ENCODE assay signal across 8 mouse cellular contexts in the genomic region with DNA sequence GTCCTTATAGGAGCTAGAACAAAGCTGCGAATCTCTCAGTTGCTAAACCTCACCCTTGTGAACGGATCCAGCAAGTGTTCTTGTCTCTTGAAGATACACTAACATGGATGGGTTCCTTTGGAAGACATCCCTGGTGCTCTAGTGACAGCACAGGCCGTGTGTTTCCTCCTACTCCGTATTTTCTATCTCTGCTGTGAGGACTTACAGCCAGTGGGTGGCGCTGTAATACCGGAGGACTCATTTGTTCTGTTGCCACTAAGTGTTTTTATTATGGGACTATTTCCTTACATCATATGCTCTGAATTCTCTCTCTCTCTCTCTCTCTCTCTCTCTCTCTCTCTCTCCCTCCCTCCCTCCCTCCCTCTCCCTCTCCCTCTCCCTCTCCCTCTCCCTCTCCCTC. TPM values are rescaled to one million over a fixed set of nuclear protein-coding genes. Genes with fewer than 3 reads are reported as not detected.
DNase-seq lines count a peak whose midpoint lies in the region; ATAC-seq lines count a peak whose summit lies in the region.

No protein-coding gene starts in this region.

- no peak overlapping the region for H3K4me2 ChIP-seq in neural tube, embryonic 11.5 days (ENCODE audit: low read depth)

- H3K27me3 ChIP-seq in limb, embryonic 10.5 days (ENCODE audit: low read depth, poor library complexity, severe bottlenecking), result no peaks in the 10 kb centered on the region
- H3K27me3 ChIP-seq in neural tube, embryonic 11.5 days (ENCODE audit: control insufficient read depth, insufficient read depth, low read length), result no peaks in the 10 kb centered on the region

- peak; percentile 27; the same call in 1 of the 2 replicates for ATAC-seq in neural tube, embryonic 11.5 days (ENCODE audit: insufficient read depth, low FRiP score, low TSS enrichment)

- 20% methylated on average over 6 of the region's 6 CpGs for WGBS in limb, embryonic 10.5 days
- WGBS in neural tube, embryonic 11.5 days, result 22% methylated on average over 6 of the region's 6 CpGs

- no peaks in the 10 kb centered on the region for H3K4me1 ChIP-seq in limb, embryonic 10.5 days
- H3K4me1 ChIP-seq in neural tube, embryonic 11.5 days (ENCODE audit: control insufficient read depth, insufficient read depth, low read length), result no peaks in the 10 kb centered on the region

- H3K9me3 ChIP-seq in limb, embryonic 10.5 days (replicated peaks), result no peaks in the 10 kb centered on the region
- no peaks in the 10 kb centered on the region for H3K9me3 ChIP-seq in neural tube, embryonic 11.5 days (ENCODE audit: control insufficient read depth, low read length)

- no peak overlapping the region for H3K9ac ChIP-seq in neural tube, embryonic 11.5 days (ENCODE audit: low read length)

- no peak overlapping the region for H3K4me3 ChIP-seq in limb, embryonic 10.5 days
- H3K4me3 ChIP-seq in neural tube, embryonic 11.5 days (ENCODE audit: low read depth, low read length), result no peak overlapping the region

- H3K27ac ChIP-seq in limb, embryonic 10.5 days, result no peak overlapping the region
- H3K27ac ChIP-seq in neural tube, embryonic 11.5 days (ENCODE audit: low read depth, low read length), result no peak overlapping the region

- no peaks in the 10 kb centered on the region for H3K36me3 ChIP-seq in limb, embryonic 10.5 days
- H3K36me3 ChIP-seq in neural tube, embryonic 11.5 days (ENCODE audit: control insufficient read depth, insufficient read depth, low read length), result no peaks in the 10 kb centered on the region

- peak; percentile 16 to 26 for DNase-seq in urinary bladder, adult 18-20 months (ENCODE audit: low spot score in 2 of 2)
- no peak for DNase-seq in urinary bladder, postnatal 10 days (ENCODE audit: low spot score)
- DNase-seq in cerebellum, postnatal 10 days, result peak; percentile 87
- DNase-seq in frontal cortex, postnatal 14 days (ENCODE audit: low spot score in 2 of 2), result peak; percentile 74 to 81
- DNase-seq in kidney, adult 9 months, result peak; percentile 57
- peak; percentile 68 for DNase-seq in limb, embryonic 10.5 days (ENCODE audit: low spot score)
- peak; percentile 71 for DNase-seq in neural tube, embryonic 11.5 days (ENCODE audit: low spot score)
- DNase-seq in urinary bladder, postnatal 25 days (ENCODE audit: low spot score), result peak; percentile 57

RNA-seq across cellular contexts. Expression of gene Frrs1, which starts 44.9 kb away (rescaled TPM):
- 12.7 and 14.3 TPM in 2 replicates for polyA plus RNA-seq in limb, embryonic 10.5 days (2016; fragmentation: Nextera tagmentation; extraction: Ambion mirVana)
- polyA plus RNA-seq in neural tube, embryonic 11.5 days (2014; fragmentation: Nextera tagmentation; extraction: Ambion mirVana), result 6.6 and 6.9 TPM in 2 replicates
